Mouse (Mus musculus): ENCODE results near the gene H2-Q4.

DNA sequence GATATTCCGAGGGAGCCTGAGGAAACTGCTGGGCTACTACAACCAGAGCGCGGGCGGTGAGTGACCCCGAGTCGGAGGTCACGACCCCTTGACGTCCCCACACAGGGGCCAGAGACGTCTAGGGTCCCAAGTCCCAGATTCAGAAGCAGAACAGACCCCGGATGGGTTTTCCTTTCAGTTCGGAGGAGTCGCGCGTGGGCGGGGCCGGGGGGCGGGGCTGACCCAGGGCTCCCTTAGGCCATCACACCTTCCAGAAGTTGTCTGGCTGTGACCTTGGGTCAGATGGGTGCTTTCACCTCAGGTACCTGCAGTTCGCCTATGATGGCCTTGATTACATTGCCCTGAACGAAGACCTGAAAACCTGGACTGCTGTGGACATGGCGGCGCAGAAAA is 20.0 kb upstream of the H2-Q4 start:
- TF ChIP-seq CTCF (IDR thresholded peaks at IDR 0.05; ENCODE audit: extremely low read depth, insufficient read depth, low read length) (no peak), POLR2A (IDR thresholded peaks at IDR 0.05; ENCODE audit: extremely low read depth, insufficient read depth, low read length) (no peak)
